Mouse (Mus musculus) CH12.LX (cell line): Measurements from ENCODE around the gene Ppt2.
A peak's percentile ranks its signal among the peaks of the same experiment; 100 is the strongest.

Experiments
- CHD2 ChIP-seq: IDR thresholded peaks from 2 replicates; pipeline ENCODE4 v1.6.1; 2011; ENCODE audit warnings: low read length, improper control_type of control experiment
- CTCF ChIP-seq, 2 experiments: IDR thresholded peaks in 1 of 2; conservative IDR thresholded peaks in 1 of 2; 2 replicates each; pipeline ENCODE4 v1.5.1; 2011 to 2012; ENCODE audit warnings: low read depth in 2 of 2, low read length in 2 of 2, improper control_type of control experiment in 1 of 2, inconsistent platforms in 1 of 2, mild to moderate bottlenecking in 1 of 2, moderate library complexity in 1 of 2
- E2F4 ChIP-seq: IDR thresholded peaks from 2 replicates; pipeline ENCODE4 v1.6.1; 2011; ENCODE audit warnings: low read depth, low read length, improper control_type of control experiment; ENCODE audit not compliant: insufficient replicate concordance
- EP300 ChIP-seq: IDR thresholded peaks from 2 replicates; pipeline ENCODE4 v1.6.1; 2011; ENCODE audit warnings: low read length, improper control_type of control experiment
- GABPA ChIP-seq: IDR thresholded peaks from 2 replicates; pipeline ENCODE4 v1.6.1; 2012; ENCODE audit warnings: low read depth, low read length, improper control_type of control experiment, inconsistent platforms; ENCODE audit not compliant: insufficient replicate concordance
- HCFC1 ChIP-seq: IDR thresholded peaks from 2 replicates; pipeline ENCODE4 v1.6.1; 2012; ENCODE audit warnings: low read depth, mild to moderate bottlenecking, inconsistent platforms, low read length, improper control_type of control experiment
- MAX ChIP-seq: IDR thresholded peaks from 2 replicates; pipeline ENCODE4 v1.6.1; 2011; ENCODE audit warnings: low read length, improper control_type of control experiment
- MAZ ChIP-seq: IDR thresholded peaks from 2 replicates; pipeline ENCODE4 v1.6.1; 2012; ENCODE audit warnings: low read depth, mild to moderate bottlenecking, inconsistent platforms, low read length, improper control_type of control experiment, moderate library complexity
- MEF2A ChIP-seq: IDR thresholded peaks from 2 replicates; pipeline ENCODE4 v1.6.1; 2014; ENCODE audit warnings: low read depth, mild to moderate bottlenecking, inconsistent platforms, low read length, improper control_type of control experiment, borderline replicate concordance
- NRF1 ChIP-seq: IDR thresholded peaks from 2 replicates; pipeline ENCODE4 v1.6.1; 2014; ENCODE audit warnings: low read depth, mild to moderate bottlenecking, inconsistent platforms, low read length, improper control_type of control experiment, moderate library complexity
- POLR2A ChIP-seq: IDR thresholded peaks from 2 replicates; pipeline ENCODE4 v1.6.1; 2011; ENCODE audit warnings: low read depth, mild to moderate bottlenecking, improper control_type of control experiment, low read length
- RAD21 ChIP-seq: IDR thresholded peaks from 2 replicates; pipeline ENCODE4 v1.6.1; 2011; ENCODE audit warnings: low read depth, mild to moderate bottlenecking, low read length, improper control_type of control experiment, moderate library complexity
- SIN3A ChIP-seq: IDR thresholded peaks from 2 replicates; pipeline ENCODE4 v1.6.1; 2012; ENCODE audit warnings: low read length, improper control_type of control experiment, inconsistent platforms
- ZNF384 ChIP-seq: IDR thresholded peaks from 2 replicates; pipeline ENCODE4 v1.6.1; 2012; ENCODE audit warnings: low read depth, low read length, improper control_type of control experiment, inconsistent platforms

DNA sequence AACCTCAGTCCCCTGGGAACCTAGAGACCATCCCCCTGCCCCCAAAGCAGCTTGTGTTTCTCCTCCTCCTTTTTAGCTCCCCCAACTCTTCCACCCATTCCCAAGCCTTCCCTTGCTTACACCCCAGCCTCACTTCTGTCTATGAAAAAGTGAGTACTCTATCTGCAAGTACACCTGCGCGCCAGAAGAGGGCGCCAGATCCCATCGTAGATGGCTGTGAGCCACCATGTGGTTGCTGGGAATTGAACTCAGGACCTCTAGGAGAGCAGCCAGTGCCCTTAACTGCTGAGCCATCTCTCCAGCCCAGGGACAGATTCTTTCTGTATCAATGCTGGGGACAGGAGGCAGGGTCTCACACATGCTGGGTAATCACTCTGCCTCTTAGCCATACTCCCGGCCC lies 56.4 kb downstream of the Ppt2 start:
- TF ChIP-seq POLR2A (no peak), GABPA (no peak), MAZ (no peak), MAX (no peak), ZNF384 (no peak), CTCF (conservative IDR thresholded peaks at IDR 0.05 in 1 of 2, IDR thresholded peaks at IDR 0.05 in 1 of 2; ENCODE audit: low read depth in 2 of 2, low read length in 2 of 2) (peak; percentile 27 to 55; a peak in 3 of 4 replicates), E2F4 (no peak), EP300 (no peak), HCFC1 (no peak), SIN3A (no peak), MEF2A (no peak), RAD21 (peak; percentile 34), CHD2 (no peak), NRF1 (no peak)
